Mouse (Mus musculus): ENCODE results near the gene Tet1. TPM values are rescaled to one million over a fixed set of nuclear protein-coding genes. Genes with fewer than 3 reads are reported as not detected.
"Not testable (repeated sequence)": the region's sequence is repeated elsewhere in the genome, so short reads cannot be mapped to it uniquely, and the experiment has no call there.

Tet1 gene
- polyA plus RNA-seq, 1 experiment from 2014 or later = 27.4 TPM

- H3K36me3 ChIP-seq (replicated peaks; ENCODE audit: control insufficient read depth, insufficient read depth, low read depth, low read length) = no peaks in the 10 kb centered on the region
- H3K4me1 ChIP-seq (ENCODE audit: control insufficient read depth, insufficient read depth, low read length) = no peaks in the 10 kb centered on the region
- no peak for ATAC-seq (replicated peaks; ENCODE audit: insufficient number of reproducible peaks, low FRiP score, low TSS enrichment, low read depth)
- H3K27ac ChIP-seq (replicated peaks; ENCODE audit: low read depth, low read length) = no peak overlapping the region
- H3K27me3 ChIP-seq (ENCODE audit: control insufficient read depth, insufficient read depth, low read length) = no peaks in the 10 kb centered on the region
- no peak overlapping the region for H3K9ac ChIP-seq (replicated peaks; ENCODE audit: low read length)
- no peak overlapping the region for H3K4me2 ChIP-seq (ENCODE audit: low read depth, low read length)
- no peaks in the 10 kb centered on the region for H3K9me3 ChIP-seq (replicated peaks; ENCODE audit: control insufficient read depth, low read length)
- no peak overlapping the region for H3K4me3 ChIP-seq (ENCODE audit: low read depth, low read length)
- DNase-seq (ENCODE audit: low spot score) = no peak
- WGBS = 88% methylated on average over 2 of the region's 2 CpGs
Measured at GRCm38 (mm10) chr10:62804106-62804505, 104.7 kb downstream of the Tet1 start.

- no peaks in the 10 kb centered on the region for H3K4me1 ChIP-seq (ENCODE audit: control insufficient read depth, insufficient read depth, low read length)
- no peak overlapping the region for H3K27ac ChIP-seq (replicated peaks; ENCODE audit: low read depth, low read length)
- no peak overlapping the region for H3K9ac ChIP-seq (replicated peaks; ENCODE audit: low read length)
- no peaks in the 10 kb centered on the region for H3K27me3 ChIP-seq (ENCODE audit: control insufficient read depth, insufficient read depth, low read length)
- no peaks in the 10 kb centered on the region for H3K36me3 ChIP-seq (replicated peaks; ENCODE audit: control insufficient read depth, insufficient read depth, low read depth, low read length)
- WGBS = 97% methylated on average over 2 of the region's 2 CpGs
- no peak overlapping the region for H3K4me2 ChIP-seq (ENCODE audit: low read depth, low read length)
- H3K9me3 ChIP-seq (replicated peaks; ENCODE audit: control insufficient read depth, low read length) = no peaks in the 10 kb centered on the region
- ATAC-seq (replicated peaks; ENCODE audit: insufficient number of reproducible peaks, low FRiP score, low TSS enrichment, low read depth) (no peak), DNase-seq (ENCODE audit: low spot score) (no peak)
- H3K4me3 ChIP-seq (ENCODE audit: low read depth, low read length) = no peak overlapping the region
Measured at GRCm38 (mm10) chr10:62803296-62803695, 105.5 kb downstream of the Tet1 start.

- no peaks in the 10 kb centered on the region for H3K9me3 ChIP-seq (replicated peaks; ENCODE audit: control insufficient read depth, low read length)
- no peaks in the 10 kb centered on the region for H3K4me1 ChIP-seq (ENCODE audit: control insufficient read depth, insufficient read depth, low read length)
- H3K36me3 ChIP-seq (replicated peaks; ENCODE audit: control insufficient read depth, insufficient read depth, low read depth, low read length) = peaks cover 3% of the 10 kb centered on the region
- 96% methylated on average over 4 of the region's 4 CpGs for WGBS
- H3K4me2 ChIP-seq (ENCODE audit: low read depth, low read length) = no peak overlapping the region
- DNase-seq (ENCODE audit: low spot score) = no peak
- ATAC-seq (replicated peaks; ENCODE audit: insufficient number of reproducible peaks, low FRiP score, low TSS enrichment, low read depth) = no peak
- no peak overlapping the region for H3K4me3 ChIP-seq (ENCODE audit: low read depth, low read length)
- no peak overlapping the region for H3K9ac ChIP-seq (replicated peaks; ENCODE audit: low read length)
- no peak overlapping the region for H3K27ac ChIP-seq (replicated peaks; ENCODE audit: low read depth, low read length)
- H3K27me3 ChIP-seq (ENCODE audit: control insufficient read depth, insufficient read depth, low read length) = no peaks in the 10 kb centered on the region
Measured at GRCm38 (mm10) chr10:62794221-62794620, 114.6 kb downstream of the Tet1 start.

DNA sequence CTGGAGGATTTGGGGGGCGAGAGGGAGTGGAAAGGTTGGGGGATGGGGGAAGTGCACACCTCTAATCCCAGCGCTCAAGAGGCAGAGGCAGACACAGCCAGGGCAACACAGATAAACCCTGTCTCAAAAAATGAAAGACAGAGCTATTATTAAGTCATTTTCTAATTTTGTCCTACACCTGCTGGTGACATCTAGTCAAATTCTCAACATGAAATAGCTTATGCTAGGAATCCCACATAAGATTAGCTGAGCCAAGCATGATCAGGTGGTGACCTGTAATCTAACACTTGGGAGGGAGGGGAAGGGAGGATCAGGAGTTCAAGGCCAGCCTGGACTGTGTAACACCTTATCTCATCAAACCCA is 115.7 kb downstream of the Tet1 start:
- WGBS = 28% methylated on average over 2 of the region's 2 CpGs
- no peaks in the 10 kb centered on the region for H3K27me3 ChIP-seq (ENCODE audit: control insufficient read depth, insufficient read depth, low read length)
- H3K9me3 ChIP-seq (replicated peaks; ENCODE audit: control insufficient read depth, low read length) = no peaks in the 10 kb centered on the region
- peak; percentile 19 for DNase-seq (ENCODE audit: low spot score)
- peak overlapping the region; percentile 98; the same call in 1 of the 2 replicates for H3K4me3 ChIP-seq (ENCODE audit: low read depth, low read length)
- ATAC-seq (replicated peaks; ENCODE audit: insufficient number of reproducible peaks, low FRiP score, low TSS enrichment, low read depth) = no peak
- H3K36me3 ChIP-seq (replicated peaks; ENCODE audit: control insufficient read depth, insufficient read depth, low read depth, low read length) = peaks cover 9% of the 10 kb centered on the region
- H3K4me2 ChIP-seq (ENCODE audit: low read depth, low read length) = peak overlapping the region; percentile 31
- H3K4me1 ChIP-seq (ENCODE audit: control insufficient read depth, insufficient read depth, low read length) = no peaks in the 10 kb centered on the region
- peak overlapping the region; percentile 99 for H3K9ac ChIP-seq (replicated peaks; ENCODE audit: low read length)
- H3K27ac ChIP-seq (replicated peaks; ENCODE audit: low read depth, low read length) = peak overlapping the region; percentile 92

GRCm38 (mm10) chr10:62792177-62793090 is 116.4 kb downstream of the Tet1 start, which contains the start of gene Ccar1:
Gene Ccar1 (minus strand): TSS chr10:62792286.
- no peaks in the 10 kb centered on the region for H3K9me3 ChIP-seq (replicated peaks; ENCODE audit: control insufficient read depth, low read length)
- H3K36me3 ChIP-seq (replicated peaks; ENCODE audit: control insufficient read depth, insufficient read depth, low read depth, low read length) = peaks cover 11% of the 10 kb centered on the region
- ATAC-seq (replicated peaks; ENCODE audit: insufficient number of reproducible peaks, low FRiP score, low TSS enrichment, low read depth) (peak; percentile 97), DNase-seq (ENCODE audit: low spot score) (peak; percentile 100)
- H3K27ac ChIP-seq (replicated peaks; ENCODE audit: low read depth, low read length) = peak within 1 kb of the TSS; percentile 92
- no peaks in the 10 kb centered on the region for H3K27me3 ChIP-seq (ENCODE audit: control insufficient read depth, insufficient read depth, low read length)
- H3K9ac ChIP-seq (replicated peaks; ENCODE audit: low read length) = peak within 1 kb of the TSS; percentile 99
- H3K4me2 ChIP-seq (ENCODE audit: low read depth, low read length) = peak within 1 kb of the TSS; percentile 70
- no peaks in the 10 kb centered on the region for H3K4me1 ChIP-seq (ENCODE audit: control insufficient read depth, insufficient read depth, low read length)
- WGBS = 3% methylated on average over 55 of the region's 55 CpGs
- H3K4me3 ChIP-seq (ENCODE audit: low read depth, low read length) = peak within 1 kb of the TSS; percentile 98

- WGBS = 2% methylated on average over 77 of the region's 78 CpGs
- peak; percentile 12 for DNase-seq (ENCODE audit: low spot score)
- H3K4me1 ChIP-seq (ENCODE audit: control insufficient read depth, insufficient read depth, low read length) = no peaks in the 10 kb centered on the region
Measured at GRCm38 (mm10) chr10:62791251-62792176, 117.3 kb downstream of the Tet1 start.

GRCm38 (mm10) chr10:62781776-62782175 is 127.0 kb downstream of the Tet1 start:
- peaks cover 32% of the 10 kb centered on the region for H3K36me3 ChIP-seq (replicated peaks; ENCODE audit: control insufficient read depth, insufficient read depth, low read depth, low read length)
- H3K9me3 ChIP-seq (replicated peaks; ENCODE audit: control insufficient read depth, low read length); ATAC-seq (replicated peaks; ENCODE audit: insufficient number of reproducible peaks, low FRiP score, low TSS enrichment, low read depth); H3K27ac ChIP-seq (replicated peaks; ENCODE audit: low read depth, low read length); H3K27me3 ChIP-seq (ENCODE audit: control insufficient read depth, insufficient read depth, low read length); DNase-seq (ENCODE audit: low spot score); H3K4me2 ChIP-seq (ENCODE audit: low read depth, low read length); H3K4me1 ChIP-seq (ENCODE audit: control insufficient read depth, insufficient read depth, low read length); H3K4me3 ChIP-seq (ENCODE audit: low read depth, low read length); H3K9ac ChIP-seq (replicated peaks; ENCODE audit: low read length): not testable (repeated sequence)
- WGBS = 88% methylated on average over 1 of the region's 1 CpGs

More at GRCm38 (mm10) chr10:62791251-62792176, 117.3 kb downstream of the Tet1 start:
- Histone ChIP-seq H3K4me2 (ENCODE audit: low read depth, low read length) (peak overlapping the region; percentile 70), H3K36me3 (replicated peaks; ENCODE audit: control insufficient read depth, insufficient read depth, low read depth, low read length) (peaks cover 11% of the 10 kb centered on the region), H3K27ac (replicated peaks; ENCODE audit: low read depth, low read length) (peak overlapping the region; percentile 92), H3K9me3 (replicated peaks; ENCODE audit: control insufficient read depth, low read length) (no peaks in the 10 kb centered on the region), H3K27me3 (ENCODE audit: control insufficient read depth, insufficient read depth, low read length) (no peaks in the 10 kb centered on the region), H3K9ac (replicated peaks; ENCODE audit: low read length) (peak overlapping the region; percentile 99), H3K4me3 (ENCODE audit: low read depth, low read length) (peak overlapping the region; percentile 98)
- ATAC-seq (replicated peaks; ENCODE audit: insufficient number of reproducible peaks, low FRiP score, low TSS enrichment, low read depth) = peak; percentile 87
